Mouse (Mus musculus) lung, postnatal 0 days (tissue): Measurements from ENCODE around the gene Pdcd6. TPM values are rescaled to one million over a fixed set of nuclear protein-coding genes. Genes with fewer than 3 reads are reported as not detected.

Experiments
- ATAC-seq: fragments of 200-750 bp; cut with Nextera tagmentation; 2 replicates; pipeline ENCODE4 v1.8.0; 2017; ENCODE audit warnings: moderate library complexity
- DNase-seq: peaks from one replicate; pipeline ENCODE4 v3.0.0-alpha.2; 2016; ENCODE audit warnings: low spot score
- H3K27ac ChIP-seq: fragments of 300-500 bp; sonication (generic); 2 replicates; pipeline ENCODE4 v1.5.1; 2014; ENCODE audit warnings: antibody characterized with exemption, mild to moderate bottlenecking, low read length, mixed read lengths
- H3K27me3 ChIP-seq: fragments of 300-500 bp; sonication (generic); replicated peaks from 2 replicates; pipeline ENCODE4 v1.6.1; 2014; ENCODE audit warnings: low read length, mixed read lengths; ENCODE audit not compliant: insufficient read depth
- H3K36me3 ChIP-seq: fragments of 300-500 bp; sonication (generic); 2 replicates; pipeline ENCODE4 v1.6.1; 2014; ENCODE audit warnings: low read length, mixed read lengths; ENCODE audit not compliant: insufficient read depth
- H3K4me1 ChIP-seq: fragments of 300-500 bp; sonication (generic); 2 replicates; pipeline ENCODE4 v1.6.1; 2014; ENCODE audit warnings: antibody characterized with exemption, low read depth, low read length, mixed read lengths; ENCODE audit not compliant: insufficient read depth
- H3K4me2 ChIP-seq: fragments of 300-500 bp; sonication (generic); replicated peaks from 2 replicates; pipeline ENCODE4 v1.6.1; 2014; ENCODE audit warnings: low read depth, mild to moderate bottlenecking, low read length, moderate library complexity, mixed read lengths
- H3K4me3 ChIP-seq: fragments of 300-500 bp; sonication (generic); 2 replicates; pipeline ENCODE4 v1.5.1; 2014; ENCODE audit warnings: low read depth, low read length
- H3K9ac ChIP-seq: fragments of 300-500 bp; sonication (generic); replicated peaks from 2 replicates; pipeline ENCODE4 v1.6.1; 2014; ENCODE audit warnings: low read depth, mild to moderate bottlenecking
- H3K9me3 ChIP-seq: fragments of 300-500 bp; sonication (generic); 2 replicates; pipeline ENCODE4 v1.6.1; 2016; ENCODE audit warnings: low read length, mixed read lengths
- CTCF ChIP-seq: IDR thresholded peaks from 2 replicates; pipeline ENCODE4 v1.5.1; 2016; ENCODE audit warnings: antibody characterized with exemption, mild to moderate bottlenecking
- EP300 ChIP-seq: IDR thresholded peaks from 2 replicates; pipeline ENCODE4 v1.6.1; 2016; ENCODE audit warnings: antibody characterized with exemption, mild to moderate bottlenecking, control low read depth
- WGBS: fragments of 180-500 bp; shearing (Covaris S2); extraction: QIAGEN DNeasy Blood & Tissue Kit; methylation state at CpG from one replicate; pipeline ENCODE4 v1.1.7; 2014; 5-methylcytosine and 5-hydroxymethylcytosine counted together
- polyA plus RNA-seq: library from polyadenylated mRNA; unstranded; fragments of >200 nt; fragmentation: Nextera tagmentation; extraction: Ambion mirVana; gene quantifications from 2 replicates; pipeline ENCODE4 v1.2.1, GENCODE M21; 2015

The Pdcd6 gene
- polyA plus RNA-seq, 1 experiment from 2014 or later, result 151 TPM

DNA sequence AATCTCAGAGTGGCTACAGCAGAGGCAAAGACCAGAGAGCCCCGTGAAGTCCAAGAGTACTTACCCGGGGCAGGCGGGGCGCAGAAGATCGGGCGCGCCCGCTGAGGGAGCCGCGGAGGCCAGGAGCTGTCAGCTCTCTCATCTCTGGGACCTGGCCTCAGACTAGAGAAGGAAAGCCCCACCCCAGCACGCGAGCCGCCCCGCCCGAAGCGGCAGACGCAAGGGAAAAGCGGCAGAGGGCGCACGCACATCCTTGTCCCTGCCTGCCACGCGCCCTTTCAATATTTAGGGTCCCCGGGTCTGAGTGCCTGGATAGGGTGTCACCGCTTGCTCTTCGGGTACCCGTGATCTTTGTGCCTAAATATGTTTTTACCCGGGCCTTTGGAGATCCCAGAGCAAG is 25.2 kb downstream of the Pdcd6 start, which contains the start of gene Ahrr:
TSS of gene Ahrr (minus strand) at position 165 of the 400 bp plus-strand sequence.
- H3K4me2 ChIP-seq, result peak within 1 kb of the TSS; percentile 35
- no peaks in the 10 kb centered on the region for H3K27me3 ChIP-seq
- DNase-seq (peak; percentile 61), ATAC-seq (peak; percentile 70)
- under 1% methylated on average over 27 of the region's 27 CpGs for WGBS
- H3K9me3 ChIP-seq, result no peaks in the 10 kb centered on the region
- H3K36me3 ChIP-seq, result no peaks in the 10 kb centered on the region
- H3K27ac ChIP-seq, result no peak within 1 kb of the TSS
- no peak within 1 kb of the TSS for H3K9ac ChIP-seq
- H3K4me1 ChIP-seq, result no peaks in the 10 kb centered on the region
- no peak within 1 kb of the TSS for H3K4me3 ChIP-seq
- TF ChIP-seq CTCF, result peak; percentile 70
- TF ChIP-seq EP300, result no peak

DNA sequence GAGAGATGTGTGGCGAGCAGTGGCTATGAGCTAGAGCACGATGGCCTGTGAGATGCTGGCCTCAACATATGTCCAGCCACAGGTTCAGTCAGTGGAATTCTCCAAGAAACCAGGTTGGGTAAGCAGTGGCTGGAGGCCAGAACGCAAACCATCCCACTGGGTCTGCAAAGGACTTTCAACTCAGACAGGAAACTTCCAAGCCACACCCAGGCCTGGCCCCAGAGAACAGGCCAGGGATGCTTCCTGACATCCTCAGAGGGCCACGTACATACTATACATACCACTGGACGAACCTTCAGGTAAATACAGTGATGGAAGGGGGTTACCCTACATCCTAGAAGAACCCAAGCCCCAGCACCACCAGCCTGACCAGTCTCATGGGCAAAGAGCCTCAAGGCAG is 27.7 kb downstream of the Pdcd6 start:
- H3K4me2 ChIP-seq, result no peak overlapping the region
- H3K4me3 ChIP-seq, result no peak overlapping the region
- no peak overlapping the region for H3K27ac ChIP-seq
- H3K4me1 ChIP-seq, result no peaks in the 10 kb centered on the region
- TF ChIP-seq CTCF (no peak), EP300 (no peak)
- H3K36me3 ChIP-seq, result no peaks in the 10 kb centered on the region
- WGBS, result 75% methylated on average over 5 of the region's 5 CpGs
- no peak overlapping the region for H3K9ac ChIP-seq
- DNase-seq (no peak), ATAC-seq (no peak)
- H3K9me3 ChIP-seq, result no peaks in the 10 kb centered on the region
- no peaks in the 10 kb centered on the region for H3K27me3 ChIP-seq

DNA sequence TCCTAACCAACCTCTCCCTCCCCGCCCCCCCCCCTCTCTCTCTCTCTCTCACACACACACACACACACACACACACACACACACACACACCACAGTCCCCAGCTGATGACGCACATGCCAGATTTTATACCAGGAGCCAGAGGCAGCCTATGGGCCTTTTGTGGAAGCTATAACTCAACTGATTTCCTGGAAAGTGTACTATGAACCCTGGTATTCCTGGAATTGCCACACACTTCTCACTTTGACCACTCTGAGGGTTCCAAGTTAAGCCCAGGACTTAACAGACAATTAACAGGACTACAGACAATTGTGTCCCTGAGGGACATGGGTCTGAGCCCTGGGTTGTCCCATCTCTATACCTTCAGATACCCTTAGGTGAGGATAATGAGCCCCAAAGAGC is 35.1 kb downstream of the Pdcd6 start:
- ATAC-seq, result no peak
- Histone ChIP-seq H3K9me3 (no peaks in the 10 kb centered on the region), H3K4me1 (no peaks in the 10 kb centered on the region), H3K4me2 (no peak overlapping the region), H3K36me3 (no peaks in the 10 kb centered on the region), H3K9ac (no peak overlapping the region), H3K27me3 (no peaks in the 10 kb centered on the region), H3K4me3 (no peak overlapping the region), H3K27ac (no peak overlapping the region)
- WGBS, result 83% methylated on average over 1 of the region's 2 CpGs
- DNase-seq, result no peak
- TF ChIP-seq EP300, result no peak
- TF ChIP-seq CTCF, result no peak

DNA sequence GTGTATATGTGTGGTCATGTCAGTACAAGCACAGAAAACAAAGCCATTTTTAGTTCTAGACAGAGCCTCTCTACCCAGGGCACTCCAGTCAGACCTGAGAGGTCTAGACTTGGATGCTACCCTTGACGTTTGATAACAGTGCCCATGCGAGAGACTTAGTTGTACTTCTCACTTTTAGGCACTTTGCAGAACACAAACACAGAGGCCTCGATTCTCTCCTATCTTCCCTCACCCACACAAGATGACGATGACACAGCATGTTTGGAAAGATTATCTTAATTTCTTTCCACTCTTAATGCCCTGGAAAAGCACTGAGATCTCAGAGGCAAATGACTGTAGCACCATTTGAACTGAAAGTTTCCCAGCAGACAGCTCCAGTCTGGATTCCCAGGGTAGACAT is 41.7 kb downstream of the Pdcd6 start:
- no peaks in the 10 kb centered on the region for H3K27me3 ChIP-seq
- H3K9ac ChIP-seq, result no peak overlapping the region
- H3K27ac ChIP-seq, result no peak overlapping the region
- H3K36me3 ChIP-seq, result no peaks in the 10 kb centered on the region
- no peak overlapping the region for H3K4me2 ChIP-seq
- DNase-seq, result no peak
- no peak for ATAC-seq
- TF ChIP-seq CTCF (no peak), EP300 (no peak)
- WGBS, result 47% methylated on average over 4 of the region's 4 CpGs
- H3K4me3 ChIP-seq, result no peak overlapping the region
- H3K4me1 ChIP-seq, result no peaks in the 10 kb centered on the region
- H3K9me3 ChIP-seq, result no peaks in the 10 kb centered on the region

DNA sequence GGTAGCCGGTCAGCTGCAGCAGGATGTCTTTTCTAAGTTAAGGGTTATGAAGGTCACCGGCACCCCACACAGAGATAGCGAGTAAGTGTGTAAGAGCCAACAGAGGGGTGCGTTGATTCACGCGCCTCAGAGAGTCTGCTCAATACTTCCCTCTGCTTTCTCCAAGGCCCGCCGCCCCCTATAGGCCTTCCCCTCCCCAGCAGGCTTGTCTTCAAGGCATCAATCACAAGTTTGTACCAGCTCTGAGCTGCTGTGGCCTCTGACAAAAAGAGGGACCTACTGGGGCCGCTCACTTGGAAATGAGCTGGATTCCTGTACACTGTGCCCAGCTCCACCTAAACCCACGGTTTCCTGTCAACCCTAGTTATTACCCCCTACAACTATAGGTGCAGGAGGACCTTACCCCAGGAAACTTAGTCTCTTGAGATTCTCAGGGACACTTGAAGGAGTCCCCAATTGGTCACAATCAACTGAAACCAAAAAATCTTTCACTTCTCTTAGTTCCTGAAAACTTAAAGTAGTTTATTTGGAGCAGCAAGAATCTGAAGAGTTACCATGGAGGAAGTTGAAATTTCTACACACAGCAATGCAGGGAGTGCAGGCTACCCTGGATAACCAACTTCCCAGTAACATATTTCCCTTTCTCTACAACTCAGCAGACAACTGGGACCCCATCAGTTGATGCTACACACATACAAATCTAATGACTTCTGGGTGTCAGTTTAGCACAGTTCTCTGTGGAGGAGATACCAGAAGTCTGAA is 57.0 kb downstream of the Pdcd6 start:
- H3K36me3 ChIP-seq, result no peaks in the 10 kb centered on the region
- no peak overlapping the region for H3K27ac ChIP-seq
- H3K9ac ChIP-seq, result peak overlapping the region; percentile 51; the same call in 1 of the 2 replicates
- no peaks in the 10 kb centered on the region for H3K27me3 ChIP-seq
- H3K9me3 ChIP-seq, result no peaks in the 10 kb centered on the region
- peak; percentile 65 for DNase-seq
- 0 out of 2 replicates have a peak, but pooled peaks cover 2% of the 10 kb centered on the region for H3K4me1 ChIP-seq
- H3K4me2 ChIP-seq, result peak overlapping the region; percentile 89
- peak overlapping the region; percentile 45 for H3K4me3 ChIP-seq
- TF ChIP-seq CTCF (peak; percentile 60), EP300 (no peak)
- 4% methylated on average over 10 of the region's 10 CpGs for WGBS
- peak; percentile 79 for ATAC-seq

DNA sequence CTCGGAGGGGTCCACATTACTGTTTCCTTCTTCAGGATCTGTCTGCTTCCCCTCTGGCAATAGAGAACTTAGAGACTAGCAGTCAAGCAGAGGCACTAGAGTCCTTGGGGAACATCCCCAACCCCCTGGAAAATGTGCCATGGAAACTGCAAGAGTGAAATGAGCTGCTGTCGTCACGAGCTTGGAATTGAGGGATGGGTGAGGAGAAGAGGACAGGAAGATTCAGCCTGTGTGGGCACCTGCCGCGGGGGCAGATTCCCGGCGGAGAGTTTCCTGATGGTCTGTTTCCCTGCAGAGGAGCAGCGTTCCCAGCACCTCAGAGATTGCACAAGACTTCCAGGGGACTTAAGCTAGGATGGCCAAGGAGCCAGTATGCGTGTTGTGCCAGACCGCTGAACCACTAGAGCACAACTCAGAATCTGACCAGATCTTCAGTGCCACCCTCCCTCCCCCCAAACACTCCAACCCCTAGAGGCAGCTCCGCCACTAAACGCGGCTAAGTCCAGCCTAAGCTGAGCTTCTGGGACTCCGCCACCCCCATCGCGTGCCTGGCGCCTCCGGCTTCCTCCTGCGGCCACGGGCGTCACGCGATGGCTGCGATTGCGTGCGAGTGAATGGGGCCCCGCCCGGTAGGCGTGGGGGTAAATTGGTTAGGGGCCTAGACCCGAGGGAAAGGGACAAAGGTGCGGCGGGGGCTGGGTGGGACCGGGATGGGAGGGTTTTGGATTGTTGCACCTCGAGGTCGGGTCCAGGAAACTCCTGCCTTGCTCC is 57.7 kb downstream of the Pdcd6 start:
- DNase-seq, result peak; percentile 78
- H3K36me3 ChIP-seq, result no peaks in the 10 kb centered on the region
- H3K27ac ChIP-seq, result no peak overlapping the region
- H3K9me3 ChIP-seq, result no peaks in the 10 kb centered on the region
- no peaks in the 10 kb centered on the region for H3K27me3 ChIP-seq
- H3K4me1 ChIP-seq, result 0 out of 2 replicates have a peak, but pooled peaks cover 2% of the 10 kb centered on the region
- TF ChIP-seq EP300, result peak; percentile 62; the same call in 1 of the 2 replicates
- TF ChIP-seq CTCF, result no peak
- H3K4me3 ChIP-seq, result peak overlapping the region; percentile 45
- peak overlapping the region; percentile 89 for H3K4me2 ChIP-seq
- peak overlapping the region; percentile 51; the same call in 1 of the 2 replicates for H3K9ac ChIP-seq
- ATAC-seq, result peak; percentile 89
- 3% methylated on average over 34 of the region's 35 CpGs for WGBS

Other genes with a start within 250 kb of the Pdcd6 start
- not detected in 2 replicates for gene Slc9a3, start 196.1 kb downstream of the Pdcd6 start, polyA plus RNA-seq
- 44.2 and 46.9 TPM in 2 replicates for gene Exoc3, start 108.8 kb downstream of the Pdcd6 start, polyA plus RNA-seq
- 0.21 and 0.37 TPM in 2 replicates for gene Ahrr, start 25.2 kb downstream of the Pdcd6 start, polyA plus RNA-seq
- 141 and 162 TPM in 2 replicates for gene Sdha, start 32.7 kb upstream of the Pdcd6 start, polyA plus RNA-seq
- gene Ccdc127, start 32.7 kb upstream of the Pdcd6 start, polyA plus RNA-seq, result 26.0 and 29.1 TPM in 2 replicates
- not detected in 2 replicates for gene Lrrc14b, start 46.4 kb upstream of the Pdcd6 start, polyA plus RNA-seq
- gene Zfp72, start 73.3 kb upstream of the Pdcd6 start, polyA plus RNA-seq, result 3.0 and 3.1 TPM in 2 replicates
- 120 and 125 TPM in 2 replicates for gene Ftl1-ps1, start 82.1 kb upstream of the Pdcd6 start, polyA plus RNA-seq
- 14.9 and 15.2 TPM in 2 replicates for gene Zfp825, start 176.4 kb upstream of the Pdcd6 start, polyA plus RNA-seq